In the genomic region with DNA sequence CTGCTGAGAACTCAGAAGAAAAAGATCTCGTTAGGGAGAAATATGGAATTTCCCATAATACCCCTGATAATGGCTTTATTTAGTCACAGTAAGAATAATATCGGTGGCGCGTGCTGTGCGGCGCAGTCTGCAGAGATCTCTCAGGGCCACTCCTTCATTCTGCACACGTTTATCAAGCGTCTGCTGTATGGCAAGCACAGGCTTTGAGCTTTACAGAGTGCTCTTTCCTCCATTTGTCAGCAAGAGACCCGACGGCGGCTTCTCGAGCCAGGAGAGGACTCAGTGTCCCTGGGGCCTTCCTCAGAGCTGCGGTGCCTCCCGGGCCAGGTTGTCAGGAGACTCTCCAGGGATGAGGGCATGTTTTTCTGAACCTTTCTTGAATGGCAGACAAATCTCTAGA, we compare ENCODE assay signal across 9 mouse cellular contexts.
"Had no signal": no experiment of that assay in that cellular context is flagged by ENCODE, and none has a peak within 500 bp of the region (broad histone marks: within the 10 kb centered on the region; RNA-seq: fewer than 3 reads in every experiment).

No protein-coding gene starts in this region.

- H3K4me2 ChIP-seq: kidney, embryonic 15.5 days; limb, embryonic 13.5 days had no signal

- H3K27ac ChIP-seq: kidney, embryonic 15.5 days; limb, embryonic 13.5 days; liver, embryonic 14.5 days had no signal

- H3K9ac ChIP-seq: kidney, embryonic 15.5 days; limb, embryonic 13.5 days; liver, embryonic 14.5 days had no signal

- H3K9me3 ChIP-seq: kidney, embryonic 15.5 days; limb, embryonic 13.5 days had no signal

- H3K36me3 ChIP-seq: kidney, embryonic 15.5 days; limb, embryonic 13.5 days had no signal

- DNase-seq: kidney, adult 2 months; kidney, postnatal 14 days; left cerebral cortex, postnatal 4 days; lung, adult 18-20 months; right cerebral cortex, adult 18-20 months; right cerebral cortex, postnatal 25 days had no signal

- H3K27me3 ChIP-seq: limb, embryonic 13.5 days had no signal

- H3K4me3 ChIP-seq: kidney, embryonic 15.5 days; limb, embryonic 13.5 days had no signal

- H3K4me1 ChIP-seq: kidney, embryonic 15.5 days; limb, embryonic 13.5 days had no signal
